Mouse (Mus musculus): ENCODE measurements around the gene Atg14.

DNA sequence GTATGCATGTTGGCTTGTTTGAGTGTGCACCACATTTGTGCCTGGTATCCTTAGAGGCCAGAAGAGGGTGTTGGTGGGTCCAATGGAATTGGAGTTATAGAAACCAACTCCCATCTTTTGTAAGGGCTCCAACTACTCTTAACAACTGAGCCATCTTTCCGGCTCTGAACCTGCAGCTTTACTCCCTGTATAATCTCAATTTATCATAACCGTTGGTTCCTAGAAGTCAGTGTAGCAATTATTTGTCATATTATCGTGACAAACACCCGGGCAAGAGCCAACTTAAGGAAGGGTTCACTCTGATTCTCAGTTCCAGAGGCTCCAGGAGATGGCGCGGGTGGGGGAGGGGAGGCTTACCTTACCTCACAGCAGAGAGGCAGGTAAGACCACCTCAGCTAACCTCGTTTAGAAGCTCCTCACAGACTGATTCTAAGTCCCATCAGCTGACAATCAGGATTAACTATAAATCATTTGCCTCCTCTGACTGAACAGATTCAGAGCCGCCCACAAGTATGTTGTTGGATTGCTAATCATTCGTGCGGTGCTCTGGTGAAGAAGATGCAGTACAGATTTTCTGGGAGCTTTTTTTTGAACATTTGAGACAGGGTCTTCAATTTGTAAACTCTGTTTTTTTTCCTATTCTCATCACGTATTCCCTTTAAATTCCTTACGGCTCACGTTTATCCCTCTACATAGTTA, 49.5 kb downstream of the Atg14 start:
- TF ChIP-seq CTCF (IDR thresholded peaks at IDR 0.05; ENCODE audit: borderline replicate concordance, insufficient read depth, low read depth, low read length) (no peak), POLR2A (IDR thresholded peaks at IDR 0.05; ENCODE audit: borderline replicate concordance, insufficient read depth, low read length) (no peak)

Data from cerebellum, adult 2 months (tissue).